Mouse (Mus musculus): ENCODE measurements at regions not wholly inside any gene's neighbourhood (a gene's known extent, or its start where the extent isn't known, plus 50 kb on each side); places are given as distances from the start of the nearest gene placed in this dataset.

- in situ Hi-C loops (cut with MboI; ENCODE audit: low pct_unique_long_range_greater_than_20kb in 1 of 2, low sequenced_read_pairs in 2 of 2, unreplicated experiment in 1 of 2) = loop anchor here in 1 of 2 experiments (10.0 kb wide), 1 partner anchor 52 kb away; no protein-coding TSS in a partner anchor
Observed at GRCm38 (mm10) chr4:8462414-8462813, 223.6 kb upstream of the Car8 start.

- in situ Hi-C loops (cut with MboI; ENCODE audit: low pct_unique_long_range_greater_than_20kb in 1 of 2, low sequenced_read_pairs in 2 of 2, unreplicated experiment in 1 of 2) = no loop called here
Observed at GRCm38 (mm10) chr4:8454346-8454745, 215.5 kb upstream of the Car8 start.

- in situ Hi-C loops (cut with MboI; ENCODE audit: low pct_unique_long_range_greater_than_20kb in 1 of 2, low sequenced_read_pairs in 2 of 2, unreplicated experiment in 1 of 2) = no loop called here
Observed at GRCm38 (mm10) chr4:8432393-8432792, 193.6 kb upstream of the Car8 start.

GRCm38 (mm10) chr4:8431032-8431332 is 192.1 kb upstream of the Car8 start:
- in situ Hi-C loops (cut with MboI; ENCODE audit: low pct_unique_long_range_greater_than_20kb in 1 of 2, low sequenced_read_pairs in 2 of 2, unreplicated experiment in 1 of 2) = no loop called here

- in situ Hi-C loops (cut with MboI; ENCODE audit: low pct_unique_long_range_greater_than_20kb in 1 of 2, low sequenced_read_pairs in 2 of 2, unreplicated experiment in 1 of 2) = no loop called here
Observed at GRCm38 (mm10) chr4:8430269-8431031, 191.6 kb upstream of the Car8 start.

- in situ Hi-C loops (cut with MboI; ENCODE audit: low pct_unique_long_range_greater_than_20kb in 1 of 2, low sequenced_read_pairs in 2 of 2, unreplicated experiment in 1 of 2) = no loop called here
Observed at GRCm38 (mm10) chr4:8429771-8430170, 190.9 kb upstream of the Car8 start.

GRCm38 (mm10) chr4:8428629-8429523 is 190.0 kb upstream of the Car8 start:
- in situ Hi-C loops (cut with MboI; ENCODE audit: low pct_unique_long_range_greater_than_20kb in 1 of 2, low sequenced_read_pairs in 2 of 2, unreplicated experiment in 1 of 2) = no loop called here

GRCm38 (mm10) chr4:8427812-8428211 is 189.0 kb upstream of the Car8 start:
- in situ Hi-C loops (cut with MboI; ENCODE audit: low pct_unique_long_range_greater_than_20kb in 1 of 2, low sequenced_read_pairs in 2 of 2, unreplicated experiment in 1 of 2) = no loop called here

GRCm38 (mm10) chr4:8423392-8424045 is 184.7 kb upstream of the Car8 start:
- in situ Hi-C loops (cut with MboI; ENCODE audit: low pct_unique_long_range_greater_than_20kb in 1 of 2, low sequenced_read_pairs in 2 of 2, unreplicated experiment in 1 of 2) = loop anchor here (25.0 kb wide), 1 partner anchor 664 kb away; no protein-coding TSS in a partner anchor

GRCm38 (mm10) chr4:8421285-8421684 is 182.4 kb upstream of the Car8 start:
- in situ Hi-C loops (cut with MboI; ENCODE audit: low pct_unique_long_range_greater_than_20kb in 1 of 2, low sequenced_read_pairs in 2 of 2, unreplicated experiment in 1 of 2) = loop anchor here (25.0 kb wide), 1 partner anchor 666 kb away; no protein-coding TSS in a partner anchor

- in situ Hi-C loops (cut with MboI; ENCODE audit: low pct_unique_long_range_greater_than_20kb in 1 of 2, low sequenced_read_pairs in 2 of 2, unreplicated experiment in 1 of 2) = loop anchor here (25.0 kb wide), 1 partner anchor 669 kb away; no protein-coding TSS in a partner anchor
Observed at GRCm38 (mm10) chr4:8418374-8419031, 179.7 kb upstream of the Car8 start.

GRCm38 (mm10) chr4:8417821-8418220 is 179.0 kb upstream of the Car8 start:
- in situ Hi-C loops (cut with MboI; ENCODE audit: low pct_unique_long_range_greater_than_20kb in 1 of 2, low sequenced_read_pairs in 2 of 2, unreplicated experiment in 1 of 2) = loop anchor here (25.0 kb wide), 1 partner anchor 669 kb away; no protein-coding TSS in a partner anchor

GRCm38 (mm10) chr4:8413307-8413706 is 174.5 kb upstream of the Car8 start:
- in situ Hi-C loops (cut with MboI; ENCODE audit: low pct_unique_long_range_greater_than_20kb in 1 of 2, low sequenced_read_pairs in 2 of 2, unreplicated experiment in 1 of 2) = loop anchor here (25.0 kb wide), 1 partner anchor 674 kb away; no protein-coding TSS in a partner anchor

- in situ Hi-C loops (cut with MboI; ENCODE audit: low pct_unique_long_range_greater_than_20kb in 1 of 2, low sequenced_read_pairs in 2 of 2, unreplicated experiment in 1 of 2) = loop anchor here (25.0 kb wide), 1 partner anchor 687 kb away; no protein-coding TSS in a partner anchor
Observed at GRCm38 (mm10) chr4:8400069-8400468, 161.2 kb upstream of the Car8 start.

GRCm38 (mm10) chr4:8399430-8399829 is 160.6 kb upstream of the Car8 start:
- in situ Hi-C loops (cut with MboI; ENCODE audit: low pct_unique_long_range_greater_than_20kb in 1 of 2, low sequenced_read_pairs in 2 of 2, unreplicated experiment in 1 of 2) = no loop called here

GRCm38 (mm10) chr4:8398969-8399368 is 160.1 kb upstream of the Car8 start:
- in situ Hi-C loops (cut with MboI; ENCODE audit: low pct_unique_long_range_greater_than_20kb in 1 of 2, low sequenced_read_pairs in 2 of 2, unreplicated experiment in 1 of 2) = no loop called here

- in situ Hi-C loops (cut with MboI; ENCODE audit: low pct_unique_long_range_greater_than_20kb in 1 of 2, low sequenced_read_pairs in 2 of 2, unreplicated experiment in 1 of 2) = loop anchor here in 1 of 2 experiments (10.0 kb wide), 1 partner anchor 262 kb away; no protein-coding TSS in a partner anchor
Observed at GRCm38 (mm10) chr4:8383162-8383561, 144.3 kb upstream of the Car8 start.

GRCm38 (mm10) chr4:8382125-8382417 is 143.2 kb upstream of the Car8 start:
- in situ Hi-C loops (cut with MboI; ENCODE audit: low pct_unique_long_range_greater_than_20kb in 1 of 2, low sequenced_read_pairs in 2 of 2, unreplicated experiment in 1 of 2) = loop anchor here in 1 of 2 experiments (10.0 kb wide), 1 partner anchor 263 kb away; no protein-coding TSS in a partner anchor

Data from mouse embryonic stem cell (cell line).